Mouse (Mus musculus): ENCODE results near the gene Lrrc74a. TPM values are rescaled to one million over a fixed set of nuclear protein-coding genes. Genes with fewer than 3 reads are reported as not detected.

The Lrrc74a gene
- total and polyA plus RNA-seq, 3 experiments = not detected

DNA sequence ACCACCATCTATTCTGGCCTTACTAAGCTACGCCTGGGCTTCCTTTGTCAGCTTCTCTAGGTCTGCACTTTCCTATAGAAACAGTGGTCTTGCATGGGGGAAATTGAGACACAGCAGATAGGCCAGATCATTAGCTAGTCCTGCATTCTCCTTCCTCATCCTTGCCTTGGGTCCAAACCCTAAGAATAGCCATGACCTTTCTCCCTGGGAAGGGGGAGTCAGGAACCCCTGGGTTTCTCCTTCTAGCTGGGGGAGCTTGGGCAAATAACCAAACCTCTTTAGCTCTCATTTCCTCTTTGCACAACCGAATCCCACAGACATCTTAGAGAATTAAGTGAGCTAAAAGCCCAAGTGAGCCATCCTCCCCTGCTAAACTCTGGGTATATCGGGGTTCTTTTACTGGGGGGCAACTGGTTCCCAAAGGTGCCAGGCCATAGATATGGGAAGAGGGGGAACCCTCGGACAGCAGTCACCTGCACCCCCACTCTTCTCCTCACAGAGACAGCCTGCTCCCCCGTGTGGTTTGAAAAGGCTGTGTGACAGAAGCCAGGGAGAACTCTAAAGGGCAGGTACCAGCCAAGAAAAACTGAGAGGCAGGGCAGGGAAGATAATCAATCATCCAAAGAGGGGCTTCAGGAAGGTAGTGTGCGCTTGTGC, 69.6 kb downstream of the Lrrc74a start:
- no peak for DNase-seq (ENCODE audit: extremely low read depth)
- Histone ChIP-seq H3K27ac (ENCODE audit: insufficient read depth, low read depth) (no peak overlapping the region; the same call in 1 of the 2 replicates), H3K9me3 (replicated peaks; ENCODE audit: low read length) (no peaks in the 10 kb centered on the region), H3K36me3 (replicated peaks in 1 of 2; ENCODE audit: control insufficient read depth in 1 of 2, insufficient read depth in 1 of 2, low read length in 1 of 2) (no peaks in the 10 kb centered on the region), H3K9ac (ENCODE audit: insufficient read depth, low read depth) (no peak overlapping the region), H3K4me3 (replicated peaks in 1 of 3; ENCODE audit: low read depth in 2 of 3, low read length in 2 of 3, poor library complexity in 1 of 3) (no peak overlapping the region), H3K4me1 (ENCODE audit: control insufficient read depth in 1 of 2, insufficient read depth in 2 of 2) (peaks cover 38 to 89% of the 10 kb centered on the region in 2 experiments), H3K4me2 (ENCODE audit: insufficient read depth, low read depth, poor library complexity, severe bottlenecking) (no peak overlapping the region; the same call in 1 of the 2 replicates), H3K27me3 (replicated peaks) (no peaks in the 10 kb centered on the region), H3K79me2 (replicated peaks; ENCODE audit: control insufficient read depth, extremely low read depth, insufficient read depth, poor library complexity, severe bottlenecking) (no peaks in the 10 kb centered on the region)
- dilution Hi-C loops (cut with MboI; ENCODE audit: extremely low pct_ligation_motif_present, extremely low pct_unique_long_range_greater_than_20kb, low sequenced_read_pairs) (no loop called here), in situ Hi-C loops (cut with MboI; ENCODE audit: low pct_ligation_motif_present, low pct_unique_long_range_greater_than_20kb, low sequenced_read_pairs) (no loop called here)
- TF ChIP-seq RAD21 (IDR thresholded peaks at IDR 0.05; ENCODE audit: low read depth, low read length) = peak; percentile 8; the same call in 1 of the 2 replicates
- TF ChIP-seq MAZ (IDR thresholded peaks at IDR 0.05; ENCODE audit: low read depth, low read length) = 0 out of 2 replicates have a peak, but pooled peaks have one; percentile 34
- TF ChIP-seq IRF4 (IDR thresholded peaks at IDR 0.05; ENCODE audit: low read depth, low read length) = peak; percentile 23; the same call in 1 of the 2 replicates
- TF ChIP-seq BHLHE40 (IDR thresholded peaks at IDR 0.05; ENCODE audit: low read depth, low read length) = 0 out of 2 replicates have a peak, but pooled peaks have one; percentile 10
- TF ChIP-seq EP300 (IDR thresholded peaks at IDR 0.05; ENCODE audit: low read length) = no peak
- peak; percentile 46 for TF ChIP-seq SMC3 (IDR thresholded peaks at IDR 0.05; ENCODE audit: low read depth, low read length)
- 0 out of 2 replicates have a peak, but pooled peaks have one; percentile 31 for TF ChIP-seq RCOR1 (conservative IDR thresholded peaks at IDR 0.05; ENCODE audit: low read depth, low read length)
- TF ChIP-seq GABPA (IDR thresholded peaks at IDR 0.05; ENCODE audit: insufficient replicate concordance, low read depth, low read length) = no peak
- 0 out of 2 replicates have a peak, but pooled peaks have one; percentile 25 for TF ChIP-seq CHD2 (IDR thresholded peaks at IDR 0.05; ENCODE audit: low read length)
- TF ChIP-seq CTCF (conservative IDR thresholded peaks at IDR 0.05 in 1 of 2, IDR thresholded peaks at IDR 0.05 in 1 of 2; ENCODE audit: low read depth in 2 of 2, low read length in 2 of 2) = peak in 1 of 2 experiments; percentile 52; a peak in 2 of 4 replicates

DNA sequence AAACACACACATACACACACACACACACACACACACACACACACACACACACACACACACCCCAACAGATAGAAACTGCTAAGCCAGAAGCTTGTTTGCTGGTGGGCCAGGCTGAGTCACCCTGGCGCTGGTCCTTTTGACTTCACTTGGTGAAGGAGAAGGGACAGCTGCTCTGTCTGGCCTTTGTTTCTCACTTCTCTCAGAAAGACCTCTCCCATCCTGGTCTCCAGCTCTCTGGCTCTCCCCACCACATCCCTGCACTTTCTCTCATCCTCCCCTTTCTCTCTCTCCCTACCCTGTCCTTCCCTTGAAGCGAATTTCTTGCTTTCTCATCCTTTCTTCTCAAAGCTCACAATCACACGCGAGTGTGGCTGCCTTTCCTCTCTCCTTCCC, 70.1 kb downstream of the Lrrc74a start:
- H3K4me3 ChIP-seq (replicated peaks in 1 of 3; ENCODE audit: low read depth in 2 of 3, low read length in 2 of 3, poor library complexity in 1 of 3) = no peak overlapping the region
- no peak overlapping the region for H3K9ac ChIP-seq (ENCODE audit: insufficient read depth, low read depth)
- in situ Hi-C loops (cut with MboI; ENCODE audit: low pct_ligation_motif_present, low pct_unique_long_range_greater_than_20kb, low sequenced_read_pairs) (no loop called here), dilution Hi-C loops (cut with MboI; ENCODE audit: extremely low pct_ligation_motif_present, extremely low pct_unique_long_range_greater_than_20kb, low sequenced_read_pairs) (no loop called here)
- TF ChIP-seq KAT2A (IDR thresholded peaks at IDR 0.05; ENCODE audit: insufficient replicate concordance, low read length) = no peak
- no peak for TF ChIP-seq EP300 (IDR thresholded peaks at IDR 0.05; ENCODE audit: low read length)
- no peak for TF ChIP-seq ZNF384 (IDR thresholded peaks at IDR 0.05; ENCODE audit: low read depth, low read length)
- TF ChIP-seq MAZ (IDR thresholded peaks at IDR 0.05; ENCODE audit: low read depth, low read length) = no peak
- TF ChIP-seq ELF1 (IDR thresholded peaks at IDR 0.05; ENCODE audit: low read depth, low read length) = no peak
- no peak for TF ChIP-seq SMC3 (IDR thresholded peaks at IDR 0.05; ENCODE audit: low read depth, low read length)
- TF ChIP-seq ETS1 (conservative IDR thresholded peaks at IDR 0.05; ENCODE audit: low read depth, low read length) = no peak
- no peak for TF ChIP-seq CHD1 (IDR thresholded peaks at IDR 0.05; ENCODE audit: low read depth, low read length)
- no peak for TF ChIP-seq RCOR1 (conservative IDR thresholded peaks at IDR 0.05; ENCODE audit: low read depth, low read length)
- TF ChIP-seq JUND (conservative IDR thresholded peaks at IDR 0.05; ENCODE audit: low read depth, low read length) = no peak
- no peak for TF ChIP-seq ZC3H11A (IDR thresholded peaks at IDR 0.05; ENCODE audit: low read depth, low read length)
- TF ChIP-seq MAFK (IDR thresholded peaks at IDR 0.05; ENCODE audit: insufficient replicate concordance, low read length) = no peak
- no peak for TF ChIP-seq USF2 (conservative IDR thresholded peaks at IDR 0.05; ENCODE audit: low read depth, low read length)
- no peak for TF ChIP-seq MEF2A (IDR thresholded peaks at IDR 0.05; ENCODE audit: borderline replicate concordance, low read depth, low read length)
- no peaks in the 10 kb centered on the region for H3K27me3 ChIP-seq (replicated peaks)
- H3K36me3 ChIP-seq (replicated peaks in 1 of 2; ENCODE audit: control insufficient read depth in 1 of 2, insufficient read depth in 1 of 2, low read length in 1 of 2) = no peaks in the 10 kb centered on the region
- H3K79me2 ChIP-seq (replicated peaks; ENCODE audit: control insufficient read depth, extremely low read depth, insufficient read depth, poor library complexity, severe bottlenecking) = no peaks in the 10 kb centered on the region
- peaks cover 36 to 84% of the 10 kb centered on the region in 2 experiments for H3K4me1 ChIP-seq (ENCODE audit: control insufficient read depth in 1 of 2, insufficient read depth in 2 of 2)
- H3K9me3 ChIP-seq (replicated peaks; ENCODE audit: low read length) = no peaks in the 10 kb centered on the region
- no peak overlapping the region for H3K27ac ChIP-seq (ENCODE audit: insufficient read depth, low read depth)
- DNase-seq (ENCODE audit: extremely low read depth) = no peak
- no peak overlapping the region for H3K4me2 ChIP-seq (ENCODE audit: insufficient read depth, low read depth, poor library complexity, severe bottlenecking)

Data from CH12.LX (cell line).